Mouse (Mus musculus) cerebellum, adult 2 months (tissue): Measurements from ENCODE around the gene Ctnna2. TPM values are rescaled to one million over a fixed set of nuclear protein-coding genes. Genes with fewer than 3 reads are reported as not detected.

Experiments used
- DNase-seq, 2 experiments: peaks; one replicate each; pipeline ENCODE4 v3.0.0; 2021
- H3K27ac ChIP-seq: fragments of 200-500 bp; 2 replicates; pipeline ENCODE4 v1.5.1; 2012; ENCODE audit warnings: low read length, control low read depth, inconsistent platforms; ENCODE audit not compliant: insufficient read depth
- H3K27me3 ChIP-seq: fragments of 200-500 bp; 2 replicates; pipeline ENCODE4 v1.6.1; 2012; ENCODE audit warnings: inconsistent platforms, mild to moderate bottlenecking, low read length, moderate library complexity; ENCODE audit not compliant: control insufficient read depth, insufficient read depth
- H3K4me1 ChIP-seq: fragments of 200-500 bp; 2 replicates; pipeline ENCODE4 v1.6.1; 2011; ENCODE audit warnings: low read length; ENCODE audit not compliant: control insufficient read depth, insufficient read depth
- H3K4me3 ChIP-seq: fragments of 200-500 bp; replicated peaks from 2 replicates; pipeline ENCODE3; 2011; ENCODE audit warnings: mild to moderate bottlenecking, low read depth, low read length, control low read depth; ENCODE audit not compliant: insufficient read depth
- CTCF ChIP-seq: fragments of 200-500 bp; IDR thresholded peaks from 2 replicates; pipeline ENCODE4 v1.5.1; 2011; ENCODE audit warnings: low read depth, mild to moderate bottlenecking, control low read depth, low read length, moderate library complexity, borderline replicate concordance; ENCODE audit not compliant: insufficient read depth
- POLR2A ChIP-seq: fragments of 200-500 bp; IDR thresholded peaks from 2 replicates; pipeline ENCODE4 v1.6.1; 2011; ENCODE audit warnings: low read length, control low read depth, borderline replicate concordance; ENCODE audit not compliant: insufficient read depth
- WGBS: fragments of 180-500 bp; shearing (Covaris S2); methylation state at CpG from one replicate; pipeline ENCODE4 v1.1.7; 2018; 5-methylcytosine and 5-hydroxymethylcytosine counted together
- polyA plus RNA-seq: library from polyadenylated mRNA; depleted of rRNA; stranded (reverse); fragments of >200 nt; gene quantifications from 2 replicates; pipeline ENCODE4 v1.2.3, GENCODE M21; 2012

Ctnna2 gene
- polyA plus RNA-seq, 1 experiment: 49.2 TPM

DNA sequence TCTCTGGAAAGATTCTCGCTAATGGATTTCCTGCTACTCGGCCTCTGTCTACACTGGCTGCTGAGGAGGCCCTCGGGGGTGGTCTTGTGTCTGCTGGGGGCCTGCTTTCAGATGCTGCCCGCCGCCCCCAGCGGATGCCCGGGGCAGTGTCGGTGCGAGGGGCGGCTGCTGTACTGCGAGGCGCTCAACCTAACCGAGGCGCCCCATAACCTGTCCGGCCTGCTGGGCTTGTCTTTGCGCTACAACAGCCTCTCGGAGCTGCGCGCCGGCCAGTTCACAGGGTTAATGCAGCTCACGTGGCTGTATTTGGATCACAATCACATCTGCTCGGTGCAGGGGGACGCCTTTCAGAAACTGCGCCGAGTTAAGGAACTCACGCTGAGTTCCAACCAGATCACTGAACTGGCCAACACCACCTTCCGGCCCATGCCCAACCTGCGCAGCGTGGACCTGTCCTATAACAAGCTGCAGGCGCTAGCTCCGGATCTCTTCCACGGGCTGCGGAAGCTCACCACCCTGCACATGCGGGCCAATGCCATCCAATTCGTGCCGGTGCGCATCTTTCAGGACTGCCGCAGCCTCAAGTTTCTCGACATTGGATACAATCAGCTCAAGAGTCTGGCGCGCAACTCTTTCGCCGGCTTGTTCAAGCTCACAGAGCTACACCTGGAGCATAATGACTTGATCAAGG is 735.8 kb downstream of the Ctnna2 start:
- TF ChIP-seq POLR2A (no peak), CTCF (no peak)
- Histone ChIP-seq H3K27ac (no peak overlapping the region), H3K4me1 (no peaks in the 10 kb centered on the region), H3K4me3 (peak overlapping the region; percentile 57), H3K27me3 (no peaks in the 10 kb centered on the region)
- peak; percentile 49 to 60 for DNase-seq
- under 1% methylated on average over 43 of the region's 43 CpGs for WGBS

DNA sequence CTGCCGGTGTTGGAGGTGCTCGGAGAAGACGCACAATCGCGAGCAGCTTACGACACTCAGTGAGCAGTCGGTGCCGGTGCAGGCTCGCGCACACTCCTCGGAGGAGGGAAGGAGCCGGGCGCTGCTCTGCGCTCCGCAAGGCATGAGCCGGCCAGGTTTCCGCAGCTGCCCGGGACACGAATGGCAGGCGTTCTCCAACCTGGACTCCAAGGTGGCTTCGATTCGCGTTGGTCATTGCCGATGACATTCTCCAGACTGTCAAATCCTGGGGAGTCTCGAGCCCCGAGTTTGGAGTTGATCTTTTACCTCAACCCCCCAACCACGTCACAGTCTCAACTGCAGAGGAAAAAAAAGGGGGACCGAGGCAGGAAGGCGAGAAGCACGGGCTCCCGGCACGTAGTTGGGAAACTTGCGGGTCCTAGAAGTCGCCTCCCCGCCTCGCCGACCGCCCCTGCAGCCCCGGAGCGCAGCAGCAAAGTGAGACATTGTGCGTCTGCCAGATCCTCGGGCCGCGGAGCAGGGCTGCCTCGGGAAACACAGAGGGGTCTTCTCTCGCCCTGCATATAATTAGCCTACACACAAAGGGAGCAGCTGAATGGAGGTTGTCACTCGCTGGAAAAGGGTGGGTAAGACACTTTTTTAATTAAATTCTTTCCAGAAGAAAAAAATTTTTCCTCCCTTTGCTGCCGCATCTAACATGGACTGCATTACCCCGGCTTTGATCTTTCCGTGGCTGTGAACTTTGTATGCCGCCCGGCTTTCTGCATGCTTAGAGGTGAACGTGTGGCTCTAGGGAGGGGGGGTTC is 736.7 kb downstream of the Ctnna2 start, which contains the start of gene Lrrtm1:
Gene Lrrtm1 (plus strand): TSS at position 89 of the 806 bp plus-strand sequence.
- Histone ChIP-seq H3K27ac (no peak within 1 kb of the TSS), H3K27me3 (no peaks in the 10 kb centered on the region), H3K4me1 (no peaks in the 10 kb centered on the region), H3K4me3 (peak within 1 kb of the TSS; percentile 59)
- TF ChIP-seq CTCF: peak; percentile 32; the same call in 1 of the 2 replicates
- TF ChIP-seq POLR2A: no peak
- DNase-seq: peak; percentile 65 to 67
- WGBS: under 1% methylated on average over 53 of the region's 53 CpGs

DNA sequence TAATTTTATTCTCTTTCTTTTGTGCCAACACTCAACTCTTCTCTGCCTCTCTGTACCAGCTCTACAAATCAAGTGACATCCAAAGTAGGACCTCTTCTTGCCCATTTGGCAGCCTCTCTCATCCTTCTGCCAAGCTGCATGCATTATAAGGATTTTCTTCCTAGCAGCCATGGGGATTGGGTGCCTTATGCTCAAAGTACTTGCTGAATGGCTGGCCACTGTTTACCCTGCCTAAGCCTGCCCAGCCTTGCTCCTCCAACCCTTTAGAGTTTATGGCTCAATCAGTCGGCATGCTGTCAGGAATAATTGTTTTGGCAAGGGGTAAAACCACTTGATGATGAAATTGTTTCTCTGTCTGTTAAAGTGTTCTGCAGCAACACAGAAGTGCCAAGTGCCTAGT is 739.1 kb downstream of the Ctnna2 start:
- TF ChIP-seq CTCF: no peak
- TF ChIP-seq POLR2A: no peak
- Histone ChIP-seq H3K4me3 (no peak overlapping the region), H3K27ac (no peak overlapping the region), H3K27me3 (no peaks in the 10 kb centered on the region), H3K4me1 (no peaks in the 10 kb centered on the region)
- DNase-seq: peak in 1 of 2 experiments; percentile 27
- 25% methylated on average over 1 of the region's 1 CpGs for WGBS

DNA sequence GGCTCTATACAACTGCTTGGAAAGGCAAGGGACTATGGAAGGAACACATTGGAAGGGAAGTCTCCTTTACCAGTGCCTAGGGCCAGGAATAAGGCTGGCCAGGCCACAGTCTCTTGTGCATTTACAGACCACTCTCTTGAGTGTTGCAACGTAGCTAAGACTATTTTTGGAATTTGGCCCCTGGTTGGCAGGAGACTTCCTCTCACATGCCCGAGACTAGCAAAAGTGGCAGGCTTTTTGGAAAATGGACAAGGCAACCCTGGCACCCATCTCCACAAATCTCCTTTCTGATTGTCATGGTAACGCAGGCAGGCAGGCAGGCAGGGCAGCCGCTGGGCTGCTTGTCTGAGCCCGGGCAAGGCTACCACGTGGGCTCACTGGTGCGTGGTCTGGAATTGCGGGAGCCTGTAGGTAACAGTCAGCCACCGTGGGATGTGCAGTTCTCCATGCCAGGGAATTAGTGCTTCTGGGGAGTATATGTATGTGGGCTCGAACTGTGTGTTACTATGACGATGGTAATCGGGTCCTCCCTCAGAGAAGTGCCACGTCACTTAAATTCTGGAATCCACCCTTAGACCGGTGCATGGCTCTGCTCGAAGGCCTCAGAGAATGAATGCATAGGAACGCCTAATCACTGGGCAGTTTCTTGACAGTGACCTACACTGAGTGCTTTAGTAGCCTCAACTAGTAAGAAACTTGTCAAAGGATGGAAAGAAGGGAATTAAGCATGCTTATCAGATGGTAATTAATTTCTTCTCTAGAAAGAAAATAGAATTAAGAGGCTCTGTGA is 756.5 kb downstream of the Ctnna2 start:
- H3K4me3 ChIP-seq: peak overlapping the region; percentile 9
- H3K4me1 ChIP-seq: no peaks in the 10 kb centered on the region
- H3K27ac ChIP-seq: no peak overlapping the region
- peak; percentile 55 to 65 for DNase-seq
- H3K27me3 ChIP-seq: no peaks in the 10 kb centered on the region
- WGBS: 14% methylated on average over 16 of the region's 16 CpGs
- no peak for TF ChIP-seq POLR2A
- no peak for TF ChIP-seq CTCF

DNA sequence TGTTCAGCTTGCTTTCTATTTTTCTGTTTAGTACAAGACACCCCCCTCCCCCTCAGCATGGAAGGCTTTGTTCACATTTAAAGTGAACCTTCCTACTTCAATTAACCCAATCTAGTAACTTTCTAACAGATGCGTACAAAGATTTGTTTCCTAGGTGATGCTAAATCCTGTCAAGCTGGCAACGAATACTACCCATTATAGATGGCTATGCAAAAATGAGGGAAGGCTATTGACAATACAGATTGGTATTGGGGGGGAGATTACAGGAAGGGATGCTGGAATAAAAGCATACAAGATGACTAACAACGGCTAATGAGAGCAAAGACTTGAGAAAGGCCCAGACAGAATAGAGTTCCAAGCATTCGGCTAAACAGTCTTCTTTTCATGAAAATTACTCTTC is 758.7 kb downstream of the Ctnna2 start:
- Histone ChIP-seq H3K4me1 (no peaks in the 10 kb centered on the region), H3K4me3 (no peak overlapping the region), H3K27me3 (no peaks in the 10 kb centered on the region), H3K27ac (no peak overlapping the region)
- no peak for TF ChIP-seq POLR2A
- no peak for TF ChIP-seq CTCF
- 95% methylated on average over 4 of the region's 4 CpGs for whole genome bisulfite sequencing
- no peak for DNase-seq

DNA sequence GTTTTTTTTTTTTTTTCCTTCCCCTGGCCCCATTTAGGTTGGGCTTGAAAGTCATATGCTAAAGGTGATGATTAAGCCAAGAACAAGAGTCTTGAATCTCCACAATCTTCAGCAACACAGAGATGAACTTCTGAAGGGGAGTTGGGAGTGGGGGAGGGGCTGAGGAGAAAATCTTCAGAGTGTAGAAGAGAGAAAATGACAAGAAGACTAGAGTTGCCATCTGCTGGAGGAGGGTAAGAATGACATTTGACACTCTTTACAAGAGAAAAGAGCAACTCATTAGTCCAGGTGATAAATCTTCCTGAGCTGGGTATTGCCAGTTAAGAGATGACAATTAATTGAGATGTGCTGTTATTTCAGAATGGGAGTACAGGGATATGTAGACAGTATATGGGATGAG is 760.6 kb downstream of the Ctnna2 start:
- DNase-seq: peak in 1 of 2 experiments; percentile 8
- H3K4me1 ChIP-seq: peaks cover 5% of the 10 kb centered on the region; the same call in 1 of the 2 replicates
- no peak overlapping the region for H3K27ac ChIP-seq
- H3K27me3 ChIP-seq: no peaks in the 10 kb centered on the region
- TF ChIP-seq CTCF (no peak), POLR2A (no peak)
- H3K4me3 ChIP-seq: no peak overlapping the region

DNA sequence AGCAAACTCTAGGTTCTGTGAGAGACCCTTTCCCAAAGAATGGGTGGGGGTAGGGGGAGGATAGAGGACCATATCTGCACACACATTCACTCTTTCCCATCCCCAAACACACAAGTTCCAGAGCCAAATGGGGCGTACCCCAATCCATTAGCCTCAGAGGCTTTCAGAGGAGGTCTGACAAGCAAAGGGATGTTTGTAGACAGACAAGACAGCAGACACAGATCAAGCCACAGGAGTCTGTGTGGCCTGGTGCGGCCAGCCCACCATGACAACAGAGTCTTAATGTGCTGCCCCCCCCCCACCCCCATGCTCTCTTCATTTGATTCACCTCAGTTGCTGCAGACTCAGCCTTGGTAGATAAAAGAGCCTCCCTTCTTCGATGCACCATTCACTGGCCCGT is 764.2 kb downstream of the Ctnna2 start:
- no peak for TF ChIP-seq CTCF
- no peak for TF ChIP-seq POLR2A
- H3K4me3 ChIP-seq: no peak overlapping the region
- 93% methylated on average over 4 of the region's 4 CpGs for WGBS
- DNase-seq: no peak
- H3K27me3 ChIP-seq: no peaks in the 10 kb centered on the region
- no peak overlapping the region for H3K27ac ChIP-seq
- peaks cover 8% of the 10 kb centered on the region for H3K4me1 ChIP-seq
